Comparison of ENCODE assay signal across 8 mouse cellular contexts in the genomic region with DNA sequence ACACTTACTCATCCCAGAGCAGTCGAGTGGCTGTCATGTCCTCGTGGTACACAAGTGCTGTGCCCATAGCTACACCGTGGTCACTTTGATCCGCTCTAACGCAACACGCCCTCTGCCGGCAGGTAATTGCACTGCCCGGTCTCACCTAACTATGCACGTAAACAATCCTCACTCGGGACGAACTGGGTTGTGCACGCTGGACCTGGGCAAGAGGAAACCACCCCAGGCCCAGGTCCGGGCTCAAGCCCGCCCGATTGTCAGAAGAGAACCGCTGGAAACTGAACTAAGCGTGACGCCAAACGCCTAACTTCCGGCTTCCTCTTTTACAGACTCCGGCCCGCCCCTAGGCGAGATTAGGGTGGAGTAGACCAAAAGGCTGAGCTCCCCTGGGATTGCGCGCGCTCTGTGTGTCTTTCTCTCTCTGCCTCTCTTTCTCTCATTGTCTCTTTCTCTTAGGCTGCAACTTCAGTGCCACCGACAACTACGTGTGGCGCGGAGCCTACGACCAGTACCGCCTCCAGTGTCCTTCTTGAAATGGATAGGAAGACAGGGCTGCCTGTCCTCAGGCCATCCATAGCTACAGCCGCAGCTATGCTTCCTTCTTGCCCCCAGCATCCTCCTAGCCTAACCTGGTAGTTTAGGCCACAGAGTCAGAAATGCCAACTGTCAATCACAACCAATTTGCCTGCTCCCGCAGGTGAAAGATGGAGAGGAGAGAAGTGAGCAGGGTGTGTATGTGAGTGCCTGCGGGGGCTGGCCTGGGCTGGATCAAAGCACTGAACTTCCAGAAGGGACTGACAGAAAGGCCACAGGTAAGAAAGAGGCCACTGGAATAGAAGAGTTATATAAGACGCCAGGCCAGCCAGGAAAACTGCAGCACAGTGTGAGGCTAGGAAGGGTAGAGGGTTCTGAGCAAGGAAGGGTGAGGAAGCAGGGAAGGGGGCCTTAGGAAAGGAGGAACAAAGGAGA. TPM values are rescaled to one million over a fixed set of nuclear protein-coding genes. Genes with fewer than 3 reads are reported as not detected.
DNase-seq lines count a peak whose midpoint lies in the region; ATAC-seq and TF ChIP-seq lines count a peak whose summit lies in the region.

TSS of gene Hdac10 (minus strand) at position 319 of the 969 bp plus-strand sequence.

- peak; percentile 93 for TF ChIP-seq CTCF in kidney, adult 2 months (conservative IDR thresholded peaks at IDR 0.05; ENCODE audit: insufficient read depth, insufficient read length, low read depth, low read length)
- peak; percentile 98; the same call in 1 of the 2 replicates for TF ChIP-seq CTCF in small intestine, adult 2 months (IDR thresholded peaks at IDR 0.05; ENCODE audit: extremely low read depth, insufficient read length, insufficient replicate concordance, low read depth, low read length)

- peak within 1 kb of the TSS; percentile 79 for H3K9ac ChIP-seq in embryonic facial prominence, embryonic 13.5 days
- peak within 1 kb of the TSS; percentile 65 for H3K9ac ChIP-seq in limb, embryonic 11.5 days (ENCODE audit: low read length)
- H3K9ac ChIP-seq in midbrain, embryonic 13.5 days (replicated peaks) = peak within 1 kb of the TSS; percentile 71

- no peaks in the 10 kb centered on the region for H3K27me3 ChIP-seq in embryonic facial prominence, embryonic 13.5 days
- H3K27me3 ChIP-seq in kidney, adult 2 months (replicated peaks; ENCODE audit: control insufficient read depth, insufficient read depth, low read length) = no peaks in the 10 kb centered on the region
- H3K27me3 ChIP-seq in limb, embryonic 11.5 days (ENCODE audit: control insufficient read depth, insufficient read depth, low read length) = no peaks in the 10 kb centered on the region
- H3K27me3 ChIP-seq in midbrain, embryonic 13.5 days = no peaks in the 10 kb centered on the region
- H3K27me3 ChIP-seq in small intestine, adult 2 months (ENCODE audit: control insufficient read depth, insufficient read depth, low read length) = no peaks in the 10 kb centered on the region

- peak within 1 kb of the TSS; percentile 88 for H3K4me2 ChIP-seq in embryonic facial prominence, embryonic 13.5 days
- H3K4me2 ChIP-seq in limb, embryonic 11.5 days (ENCODE audit: low read depth, severe bottlenecking) = peak within 1 kb of the TSS; percentile 65
- peak within 1 kb of the TSS; percentile 77 for H3K4me2 ChIP-seq in midbrain, embryonic 13.5 days (replicated peaks)

- ATAC-seq in embryonic facial prominence, embryonic 13.5 days (ENCODE audit: insufficient number of reproducible peaks, insufficient read depth, low FRiP score, low TSS enrichment, low read depth) = peak; percentile 77
- ATAC-seq in limb, embryonic 11.5 days (ENCODE audit: insufficient number of reproducible peaks, low FRiP score, low TSS enrichment, low read depth) = peak; percentile 74
- peak; percentile 88 for ATAC-seq in midbrain, embryonic 13.5 days

- H3K36me3 ChIP-seq in embryonic facial prominence, embryonic 13.5 days = peaks cover 11% of the 10 kb centered on the region; the same call in 1 of the 2 replicates
- H3K36me3 ChIP-seq in kidney, adult 2 months (ENCODE audit: control insufficient read depth, insufficient read depth, low read length) = no peaks in the 10 kb centered on the region
- H3K36me3 ChIP-seq in limb, embryonic 11.5 days (ENCODE audit: control insufficient read depth, insufficient read depth, low read length) = peaks cover 2% of the 10 kb centered on the region; the same call in 1 of the 2 replicates
- peaks cover 10% of the 10 kb centered on the region; the same call in 1 of the 2 replicates for H3K36me3 ChIP-seq in midbrain, embryonic 13.5 days
- H3K36me3 ChIP-seq in small intestine, adult 2 months (ENCODE audit: control insufficient read depth, insufficient read depth, low read length) = no peaks in the 10 kb centered on the region

- peaks cover 23% of the 10 kb centered on the region for H3K4me1 ChIP-seq in embryonic facial prominence, embryonic 13.5 days
- H3K4me1 ChIP-seq in kidney, adult 2 months (ENCODE audit: control insufficient read depth, insufficient read depth, low read length) = peaks cover 8% of the 10 kb centered on the region
- H3K4me1 ChIP-seq in limb, embryonic 11.5 days (ENCODE audit: control insufficient read depth, insufficient read depth, low read length) = peaks cover 11% of the 10 kb centered on the region
- H3K4me1 ChIP-seq in midbrain, embryonic 13.5 days (replicated peaks) = peaks cover 22% of the 10 kb centered on the region
- H3K4me1 ChIP-seq in small intestine, adult 2 months (ENCODE audit: control insufficient read depth, insufficient read depth, insufficient read length, low read length) = peaks cover 11% of the 10 kb centered on the region; the same call in 1 of the 2 replicates

- H3K4me3 ChIP-seq in embryonic facial prominence, embryonic 13.5 days = peak within 1 kb of the TSS; percentile 62
- peak within 1 kb of the TSS; percentile 69 for H3K4me3 ChIP-seq in kidney, adult 2 months (ENCODE audit: insufficient read depth, low read depth, low read length)
- H3K4me3 ChIP-seq in limb, embryonic 11.5 days (ENCODE audit: low read depth, low read length) = peak within 1 kb of the TSS; percentile 50
- H3K4me3 ChIP-seq in midbrain, embryonic 13.5 days (replicated peaks) = peak within 1 kb of the TSS; percentile 50
- H3K4me3 ChIP-seq in small intestine, adult 2 months (ENCODE audit: low read depth, low read length) = peak within 1 kb of the TSS; percentile 81

- no peaks in the 10 kb centered on the region for H3K9me3 ChIP-seq in embryonic facial prominence, embryonic 13.5 days
- H3K9me3 ChIP-seq in limb, embryonic 11.5 days (ENCODE audit: control insufficient read depth, low read length) = no peaks in the 10 kb centered on the region
- H3K9me3 ChIP-seq in midbrain, embryonic 13.5 days = no peaks in the 10 kb centered on the region

- H3K27ac ChIP-seq in embryonic facial prominence, embryonic 13.5 days = peak within 1 kb of the TSS; percentile 80
- peak within 1 kb of the TSS; percentile 75 for H3K27ac ChIP-seq in kidney, adult 2 months (ENCODE audit: insufficient read depth, low read depth, low read length)
- no peak within 1 kb of the TSS for H3K27ac ChIP-seq in limb, embryonic 11.5 days (replicated peaks; ENCODE audit: low read depth, low read length)
- peak within 1 kb of the TSS; percentile 83 for H3K27ac ChIP-seq in midbrain, embryonic 13.5 days
- peak within 1 kb of the TSS; percentile 88 for H3K27ac ChIP-seq in small intestine, adult 2 months (ENCODE audit: insufficient read depth, low read depth, low read length)

- DNase-seq in 3T3-L1 (ENCODE audit: low read depth, low spot score) = peak; percentile 85
- peak; percentile 86 to 89 for DNase-seq in adrenal gland, postnatal 36 days
- DNase-seq in heart, adult 18-20 months = peak; percentile 93 to 94
- peak; percentile 91 for DNase-seq in kidney, adult 2 months
- peak; percentile 91 for DNase-seq in limb, embryonic 11.5 days (ENCODE audit: low spot score)

- WGBS in embryonic facial prominence, embryonic 13.5 days = 2% methylated on average over 36 of the region's 36 CpGs
- WGBS in kidney, adult 2 months = 3% methylated on average over 36 of the region's 36 CpGs
- WGBS in limb, embryonic 11.5 days = 3% methylated on average over 36 of the region's 36 CpGs
- WGBS in midbrain, embryonic 13.5 days = 3% methylated on average over 36 of the region's 36 CpGs
- WGBS in small intestine, adult 2 months = 3% methylated on average over 36 of the region's 36 CpGs

- TF ChIP-seq POLR2A in kidney, adult 2 months (IDR thresholded peaks at IDR 0.05; ENCODE audit: low read depth, low read length) = peak; percentile 34
- peak; percentile 65 for TF ChIP-seq POLR2A in small intestine, adult 2 months (IDR thresholded peaks at IDR 0.05; ENCODE audit: low read depth, low read length)

RNA-seq across cellular contexts. Expression of gene Hdac10, which starts in this region (rescaled TPM):
- 10 to 100 TPM in 1 of 2 experiments, 1 to 10 TPM in 1; 9.9 to 14.3 TPM for total RNA-seq in adrenal gland, postnatal 36 days (2021)
- 19.5 and 19.6 TPM in 2 replicates for polyA plus RNA-seq in embryonic facial prominence, embryonic 13.5 days (2015; fragmentation: Nextera tagmentation; extraction: Ambion mirVana)
- total RNA-seq in heart, adult 18-20 months (2021) = 1 to 10 TPM; 6.3 to 7.4 TPM
- polyA plus RNA-seq in kidney, adult 2 months (2012; rRNA removed) = 26.5 and 27.7 TPM in 2 replicates
- polyA plus RNA-seq in limb, embryonic 11.5 days (2014; fragmentation: Nextera tagmentation; extraction: Ambion mirVana) = 9.1 and 9.8 TPM in 2 replicates
- 25.0 and 26.0 TPM in 2 replicates for polyA plus RNA-seq in midbrain, embryonic 13.5 days (2015; fragmentation: Nextera tagmentation; extraction: Ambion mirVana)
- polyA plus RNA-seq in small intestine, adult 2 months (2012; rRNA removed) = 13.2 and 19.0 TPM in 2 replicates
